Mouse (Mus musculus): Measurements from ENCODE around the gene Rab37.

GRCm38 (mm10) chr11:115195933-115196332 lies 104.7 kb downstream of the Rab37 start:
- no peak for TF ChIP-seq CTCF (IDR thresholded peaks at IDR 0.05; ENCODE audit: low read depth)
- TF ChIP-seq EP300 (IDR thresholded peaks at IDR 0.05; ENCODE audit: low read depth), result no peak

All from liver, postnatal 0 days (tissue).